Mouse (Mus musculus) embryo, embryonic 11 days (tissue): Measurements from ENCODE around the gene Tmco5.
"Not testable (repeated sequence)": the region's sequence is repeated elsewhere in the genome, so short reads cannot be mapped to it uniquely, and the experiment has no call there.

Experiments
- DNase-seq: peaks from one replicate; pipeline ENCODE4 v3.0.0-alpha.2; 2015

Tmco5 gene

DNA sequence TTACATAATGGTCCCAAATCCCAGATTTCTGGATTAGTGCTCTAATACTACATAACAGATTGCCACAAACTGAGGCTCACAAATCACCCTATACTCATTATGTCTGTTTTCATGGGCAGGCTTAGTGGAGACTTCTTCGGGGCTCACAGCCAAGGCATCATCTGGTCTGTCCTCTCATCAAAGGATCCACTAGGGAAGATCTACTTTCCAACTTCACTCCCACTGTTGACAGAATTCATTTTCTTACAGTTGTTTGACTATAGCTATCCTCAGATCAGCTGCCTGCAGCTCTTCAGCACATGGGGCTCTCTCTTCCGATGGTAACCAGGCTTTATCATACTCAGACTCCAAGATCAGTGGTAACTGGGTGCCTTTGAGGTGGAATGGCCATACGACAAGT is 45.2 kb downstream of the Tmco5 start:
- DNase-seq, result no peak

DNA sequence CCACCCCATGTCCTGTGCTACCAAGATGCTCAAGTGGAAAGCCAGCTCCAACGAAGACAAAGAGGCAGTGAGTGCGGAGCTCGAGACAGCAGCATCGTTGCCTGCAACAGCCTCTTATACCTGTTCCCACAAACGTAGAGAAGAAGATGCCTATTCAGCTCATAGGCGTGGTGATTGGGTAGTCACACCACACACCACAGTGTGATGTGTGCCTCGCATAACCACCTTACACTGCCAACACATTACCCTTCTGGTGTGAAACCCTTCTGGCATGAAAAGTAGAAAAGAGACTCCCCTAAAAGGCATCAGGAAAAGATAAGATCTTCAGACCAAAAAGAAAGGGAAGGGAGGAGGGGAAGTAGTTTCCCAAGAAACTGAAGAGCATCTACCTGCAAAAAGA is 45.8 kb downstream of the Tmco5 start:
- no peak for DNase-seq

DNA sequence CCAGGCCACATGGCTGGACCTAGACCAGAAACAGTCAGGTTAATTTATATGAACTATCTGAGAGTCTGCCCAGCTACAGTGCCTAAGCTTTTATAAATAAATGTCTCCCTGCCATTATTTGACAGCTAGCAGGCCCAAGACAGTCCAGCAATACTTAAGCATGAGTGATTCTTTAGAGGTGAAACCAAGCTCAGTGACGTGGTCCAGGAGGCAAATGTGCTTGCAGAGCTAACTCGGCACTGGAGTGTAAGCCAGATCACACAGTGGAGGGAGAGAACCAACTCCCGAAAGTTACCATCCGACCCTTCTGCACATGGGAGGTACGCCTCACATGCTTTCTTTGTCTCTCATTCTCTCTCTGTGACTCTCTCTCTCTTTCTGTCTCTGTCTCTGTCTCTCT is 46.7 kb downstream of the Tmco5 start:
- no peak for DNase-seq

DNA sequence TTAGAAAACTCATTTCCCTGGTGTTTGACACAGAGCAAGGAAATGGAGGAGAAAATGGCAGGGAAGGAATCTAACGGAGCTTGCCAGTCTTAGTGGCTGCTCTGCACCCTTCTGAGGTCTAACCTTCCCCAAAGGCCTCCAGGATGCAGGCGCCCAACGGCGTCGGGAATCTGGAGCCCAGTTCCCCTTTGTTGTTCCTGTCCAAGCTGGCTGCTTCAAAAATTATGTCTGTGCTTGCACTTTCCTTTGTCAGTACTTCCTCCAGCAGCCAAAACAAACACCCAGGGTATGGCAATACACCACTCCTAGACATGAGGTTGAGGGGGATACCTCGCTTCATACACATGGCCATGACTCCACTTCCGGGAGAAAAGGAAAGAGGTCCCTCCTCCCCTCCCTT is 53.7 kb downstream of the Tmco5 start:
- no peak for DNase-seq

DNA sequence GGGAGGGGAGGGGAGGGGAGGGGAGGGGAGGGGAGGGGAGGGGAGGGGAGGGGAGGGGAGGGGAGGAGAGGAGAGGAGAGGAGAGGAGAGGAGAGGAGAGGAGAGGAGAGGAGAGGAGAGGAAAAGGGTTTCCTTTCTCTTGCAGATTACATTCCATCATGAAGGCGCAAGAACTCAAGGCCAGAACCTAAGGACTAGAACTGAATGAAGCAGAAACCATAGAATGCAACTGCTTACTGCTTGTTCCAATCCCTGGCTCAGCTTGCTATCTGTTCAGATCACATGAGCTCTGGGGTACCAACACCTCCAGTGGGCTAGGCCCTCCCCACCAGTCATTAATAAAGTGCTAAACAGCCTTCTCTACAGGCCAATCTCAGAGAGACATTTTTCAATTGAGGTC is 55.7 kb downstream of the Tmco5 start:
- not testable (repeated sequence) for DNase-seq

DNA sequence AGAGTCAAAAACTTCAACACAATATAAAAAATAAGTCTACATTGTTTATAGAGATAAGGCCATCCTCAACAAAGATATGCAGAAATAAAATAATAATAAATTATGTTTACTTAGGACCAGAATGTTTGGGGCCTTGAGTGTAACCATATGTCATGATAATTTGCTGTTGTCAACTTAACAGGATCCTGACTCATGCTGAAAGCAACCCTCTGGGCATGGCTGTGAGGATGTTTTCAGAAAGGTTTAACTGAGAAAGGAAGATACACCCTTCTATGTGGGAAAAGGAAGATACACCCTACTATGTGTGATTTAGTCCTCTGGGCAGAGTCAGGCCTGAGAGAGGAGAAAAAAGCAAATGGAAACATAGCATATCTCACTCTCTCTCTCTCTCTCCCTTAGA is 56.3 kb downstream of the Tmco5 start:
- no peak for DNase-seq

DNA sequence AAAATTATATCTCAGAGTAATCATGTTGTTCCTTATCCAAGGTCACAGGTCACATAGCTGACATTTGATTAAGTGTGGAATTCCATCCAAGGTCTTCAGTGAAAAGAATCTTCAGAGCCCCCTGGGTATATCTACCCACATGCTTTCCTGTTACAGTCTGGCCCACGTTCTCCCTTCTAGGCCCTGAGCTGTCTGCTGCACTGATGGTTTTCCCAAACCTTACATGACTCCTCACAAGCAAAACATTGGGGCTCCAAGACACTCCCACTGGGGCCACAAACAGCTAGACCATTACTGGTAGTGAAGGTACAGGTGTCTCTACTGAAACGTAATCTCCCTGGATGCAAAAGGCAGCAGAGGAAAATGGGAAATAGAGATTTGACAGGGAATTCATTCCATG is 57.9 kb downstream of the Tmco5 start:
- DNase-seq, result no peak

DNA sequence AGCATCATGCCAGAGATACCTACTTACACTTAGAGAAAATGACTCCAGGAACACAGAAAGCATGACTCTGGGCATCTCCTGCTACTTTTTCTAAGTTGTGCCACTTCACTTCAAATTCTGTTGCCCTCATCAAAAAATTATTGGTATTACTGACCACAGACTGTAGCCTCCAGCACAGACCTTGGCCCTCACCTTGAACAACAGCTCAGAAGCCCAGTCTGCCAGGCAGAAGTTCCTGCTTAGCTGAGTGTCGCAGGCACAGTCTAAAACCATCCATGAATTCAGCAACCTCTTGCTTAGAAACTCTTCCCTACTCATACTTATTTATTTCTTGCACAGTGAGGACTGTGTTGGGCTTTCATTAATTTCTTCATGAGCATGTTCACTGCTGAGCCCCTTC is 58.7 kb downstream of the Tmco5 start:
- no peak for DNase-seq

DNA sequence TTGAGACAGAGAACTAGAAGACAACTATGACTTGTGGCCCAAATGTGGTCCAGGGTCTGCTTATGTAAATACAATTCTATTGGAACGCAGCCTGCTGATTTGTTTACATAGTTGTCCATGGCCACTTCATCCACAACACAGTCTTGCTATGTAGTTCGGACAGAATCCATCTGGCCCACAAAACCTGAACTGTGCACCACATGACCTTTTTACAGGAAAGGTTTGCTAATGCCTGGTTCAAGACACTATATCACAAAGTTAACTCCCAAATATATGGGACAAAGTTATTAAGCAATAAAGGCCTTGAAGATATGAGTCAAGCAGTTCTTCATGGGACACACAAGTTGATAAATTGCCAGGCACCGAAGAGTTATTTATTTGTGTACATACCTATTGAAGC is 63.3 kb downstream of the Tmco5 start:
- DNase-seq, result no peak
